Mouse (Mus musculus) WW6 (cell line): ENCODE data around the gene Cyp2w1.

Experiments
- DNase-seq: peaks from one replicate; pipeline ENCODE4 v3.0.0-alpha.2; 2013; ENCODE audit warnings: low read depth, low spot score

Cyp2w1 gene

GRCm38 (mm10) chr5:139404801-139405401 lies 52.5 kb downstream of the Cyp2w1 start, which contains the start of gene C130050O18Rik:
TSS of gene C130050O18Rik (plus strand) at chr5:139405280.
- DNase-seq: no peak

GRCm38 (mm10) chr5:139405478-139405877 lies 53.1 kb downstream of the Cyp2w1 start:
- no peak for DNase-seq

GRCm38 (mm10) chr5:139405953-139406352 lies 53.5 kb downstream of the Cyp2w1 start:
- DNase-seq: no peak
